ENCODE assay signal across 17 mouse cellular contexts in genomic region chrX:57286281-57286680, GRCm38 (mm10). TPM values are rescaled to one million over a fixed set of nuclear protein-coding genes. Genes with fewer than 3 reads are reported as not detected.
A peak's percentile ranks its signal among the peaks of the same experiment; 100 is the strongest.
DNase-seq lines count a peak whose midpoint lies in the region; ATAC-seq and TF ChIP-seq lines count a peak whose summit lies in the region.
"Had no signal": no experiment of that assay in that cellular context is flagged by ENCODE, and none has a peak within 500 bp of the region (broad histone marks: within the 10 kb centered on the region; RNA-seq: fewer than 3 reads in every experiment).

No protein-coding gene starts in this region.

- no peaks in the 10 kb centered on the region for H3K9me3 ChIP-seq in forebrain, embryonic 12.5 days
- H3K9me3 ChIP-seq in forebrain, embryonic 16.5 days (ENCODE audit: control insufficient read depth, low read length) = no peaks in the 10 kb centered on the region
- no peaks in the 10 kb centered on the region for H3K9me3 ChIP-seq in heart, embryonic 14.5 days (ENCODE audit: control insufficient read depth, low read length)
- H3K9me3 ChIP-seq: limb, embryonic 10.5 days; liver, embryonic 15.5 days; midbrain, embryonic 15.5 days; neural tube, embryonic 13.5 days had no signal

- H3K27me3 ChIP-seq in forebrain, embryonic 12.5 days = no peaks in the 10 kb centered on the region
- H3K27me3 ChIP-seq in forebrain, embryonic 16.5 days (replicated peaks; ENCODE audit: control insufficient read depth, insufficient read depth, low read length) = no peaks in the 10 kb centered on the region
- no peaks in the 10 kb centered on the region for H3K27me3 ChIP-seq in kidney, adult 2 months (replicated peaks; ENCODE audit: control insufficient read depth, insufficient read depth, low read length)
- H3K27me3 ChIP-seq in heart, embryonic 14.5 days (ENCODE audit: control insufficient read depth, insufficient read depth, low read length) = no peaks in the 10 kb centered on the region
- H3K27me3 ChIP-seq: liver, embryonic 15.5 days; midbrain, embryonic 15.5 days; neural tube, embryonic 13.5 days had no signal

- 51% methylated on average over 9 of the region's 9 CpGs for WGBS in forebrain, embryonic 12.5 days
- WGBS in forebrain, embryonic 16.5 days = 39% methylated on average over 9 of the region's 9 CpGs
- WGBS in kidney, adult 2 months = 56% methylated on average over 8 of the region's 9 CpGs
- 53% methylated on average over 9 of the region's 9 CpGs for WGBS in heart, embryonic 14.5 days

- no peak for TF ChIP-seq CTCF in kidney, adult 2 months (conservative IDR thresholded peaks at IDR 0.05; ENCODE audit: insufficient read depth, insufficient read length, low read depth, low read length)

- peak; percentile 14 for DNase-seq in kidney, adult 2 months
- no peak for DNase-seq in kidney, adult 18-20 months
- DNase-seq in embryo, embryonic 10 days (ENCODE audit: low spot score) = peak; percentile 4
- DNase-seq in testis, postnatal 10 days (ENCODE audit: low spot score) = no peak
- DNase-seq in adrenal gland, postnatal 4 days (ENCODE audit: low spot score in 2 of 2) = no peak
- DNase-seq: adrenal gland, postnatal 14 days; cerebellum, adult 11 months; lung, postnatal 36 days; thymus, adult 2 months had no signal

- no peak overlapping the region for H3K9ac ChIP-seq in forebrain, embryonic 12.5 days
- H3K9ac ChIP-seq in forebrain, embryonic 16.5 days (replicated peaks; ENCODE audit: low read depth, low read length) = no peak overlapping the region
- no peak overlapping the region for H3K9ac ChIP-seq in heart, embryonic 14.5 days (ENCODE audit: low read length)
- H3K9ac ChIP-seq: liver, embryonic 15.5 days; midbrain, embryonic 15.5 days; neural tube, embryonic 13.5 days had no signal

- 0 out of 2 replicates have a peak overlapping the region, but pooled peaks have one; percentile 31 for H3K27ac ChIP-seq in forebrain, embryonic 12.5 days
- H3K27ac ChIP-seq in forebrain, embryonic 16.5 days (ENCODE audit: low read length) = no peak overlapping the region
- H3K27ac ChIP-seq in kidney, adult 2 months (ENCODE audit: insufficient read depth, low read depth, low read length) = peak overlapping the region; percentile 41
- peak overlapping the region; percentile 26 to 52; a peak in 3 of 4 replicates for H3K27ac ChIP-seq in heart, embryonic 14.5 days (replicated peaks in 1 of 2; ENCODE audit: control insufficient read depth in 1 of 2, insufficient read depth in 1 of 2, low read depth in 2 of 2, low read length in 2 of 2)
- H3K27ac ChIP-seq: limb, embryonic 10.5 days; liver, embryonic 15.5 days; midbrain, embryonic 15.5 days; neural tube, embryonic 13.5 days had no signal

- no peaks in the 10 kb centered on the region for H3K4me1 ChIP-seq in forebrain, embryonic 12.5 days
- no peaks in the 10 kb centered on the region for H3K4me1 ChIP-seq in forebrain, embryonic 16.5 days (replicated peaks; ENCODE audit: control insufficient read depth, insufficient read depth, low read length)
- no peaks in the 10 kb centered on the region for H3K4me1 ChIP-seq in kidney, adult 2 months (ENCODE audit: control insufficient read depth, insufficient read depth, low read length)
- H3K4me1 ChIP-seq in heart, embryonic 14.5 days (ENCODE audit: control insufficient read depth in 2 of 2, insufficient read depth in 2 of 2, low read length in 2 of 2) = no peaks in the 10 kb centered on the region
- H3K4me1 ChIP-seq: limb, embryonic 10.5 days; liver, embryonic 15.5 days; midbrain, embryonic 15.5 days; neural tube, embryonic 13.5 days had no signal

- ATAC-seq in forebrain, embryonic 12.5 days (ENCODE audit: low FRiP score) = no peak
- no peak for ATAC-seq in forebrain, embryonic 16.5 days
- 0 out of 2 replicates have a peak, but pooled peaks have one; percentile 39 for ATAC-seq in heart, embryonic 14.5 days (ENCODE audit: insufficient number of reproducible peaks, insufficient read depth, low FRiP score, low read depth)
- ATAC-seq: intestine, postnatal 0 days; midbrain, embryonic 15.5 days had no signal

- no peak overlapping the region for H3K4me2 ChIP-seq in forebrain, embryonic 12.5 days
- no peak overlapping the region for H3K4me2 ChIP-seq in forebrain, embryonic 16.5 days (ENCODE audit: low read length)
- H3K4me2 ChIP-seq in heart, embryonic 14.5 days (ENCODE audit: low read length) = no peak overlapping the region
- H3K4me2 ChIP-seq: liver, embryonic 15.5 days; midbrain, embryonic 15.5 days; neural tube, embryonic 13.5 days had no signal

- no peaks in the 10 kb centered on the region for H3K36me3 ChIP-seq in forebrain, embryonic 12.5 days (replicated peaks)
- no peaks in the 10 kb centered on the region for H3K36me3 ChIP-seq in forebrain, embryonic 16.5 days (ENCODE audit: control insufficient read depth, insufficient read depth)
- no peaks in the 10 kb centered on the region for H3K36me3 ChIP-seq in kidney, adult 2 months (ENCODE audit: control insufficient read depth, insufficient read depth, low read length)
- H3K36me3 ChIP-seq in heart, embryonic 14.5 days (ENCODE audit: control insufficient read depth, insufficient read depth, low read length) = no peaks in the 10 kb centered on the region
- H3K36me3 ChIP-seq: limb, embryonic 10.5 days; liver, embryonic 15.5 days; midbrain, embryonic 15.5 days; neural tube, embryonic 13.5 days had no signal

- H3K4me3 ChIP-seq in forebrain, embryonic 12.5 days (replicated peaks) = no peak overlapping the region
- H3K4me3 ChIP-seq in forebrain, embryonic 16.5 days (replicated peaks; ENCODE audit: low read length) = no peak overlapping the region
- H3K4me3 ChIP-seq in kidney, adult 2 months (ENCODE audit: insufficient read depth, low read depth, low read length) = no peak overlapping the region
- H3K4me3 ChIP-seq in heart, embryonic 14.5 days (ENCODE audit: control insufficient read depth in 1 of 2, insufficient read depth in 1 of 2, low read depth in 1 of 2, low read length in 2 of 2) = no peak overlapping the region
- H3K4me3 ChIP-seq: limb, embryonic 10.5 days; liver, embryonic 15.5 days; midbrain, embryonic 15.5 days; neural tube, embryonic 13.5 days had no signal

- no peak for TF ChIP-seq POLR2A in kidney, adult 2 months (IDR thresholded peaks at IDR 0.05; ENCODE audit: low read depth, low read length)

RNA-seq across cellular contexts. Expression of gene Arhgef6, which starts 52.2 kb away (rescaled TPM):
- 6.5 and 7.2 TPM in 2 replicates for polyA plus RNA-seq in forebrain, embryonic 12.5 days (2016; fragmentation: Nextera tagmentation; extraction: Ambion mirVana)
- 4.9 and 6.4 TPM in 2 replicates for polyA plus RNA-seq in forebrain, embryonic 16.5 days (2015; fragmentation: Nextera tagmentation; extraction: Ambion mirVana)
- polyA plus RNA-seq in kidney, adult 2 months (2012; rRNA removed) = 9.4 and 11.2 TPM in 2 replicates
- polyA plus RNA-seq in heart, embryonic 14.5 days (2014; fragmentation: Nextera tagmentation; extraction: Ambion mirVana) = 45.9 and 54.2 TPM in 2 replicates
- total RNA-seq in adrenal gland, postnatal 4 days (2021) = 10 to 100 TPM; 35.8 to 38.8 TPM

Comparison
In these comparisons a context has a peak if more than half of its experiments do, and no peak if none do; other contexts are left out.
1. DNase-seq: peak in kidney, adult 2 months (single experiment) and embryo, embryonic 10 days (single experiment); none in kidney, adult 18-20 months (single experiment), testis, postnatal 10 days (single experiment) and adrenal gland, postnatal 4 days (0 of 2).